Mouse (Mus musculus) gastrocnemius, adult 18-20 months (tissue): ENCODE measurements around the gene Slc25a42. TPM values are rescaled to one million over a fixed set of nuclear protein-coding genes. Genes with fewer than 3 reads are reported as not detected.

Experiments used
- total RNA-seq, 2 experiments: library from RNA; stranded (reverse); gene quantifications; 2 replicates each; pipeline ENCODE4 v1.2.3; 2021

Gene Slc25a42
- total RNA-seq, 2 experiments from 2014 or later: 26.7 to 31.1 TPM

Other genes starting within 250 kb of the Slc25a42 start
- 10 to 100 TPM; 28.6 to 38.8 TPM for gene Gatad2a, start 215.9 kb downstream of the Slc25a42 start, total RNA-seq
- gene Mau2, start 169.6 kb downstream of the Slc25a42 start, total RNA-seq: 10 to 100 TPM; 21.7 to 22.5 TPM
- 10 to 100 TPM; 16.1 to 19.5 TPM for gene Sugp1, start 169.5 kb downstream of the Slc25a42 start, total RNA-seq
- gene Tm6sf2, start 139.4 kb downstream of the Slc25a42 start, total RNA-seq: under 1 TPM; 0.62 to 0.64 TPM
- not detected for gene Hapln4, start 128.8 kb downstream of the Slc25a42 start, total RNA-seq
- not detected for gene Ncan, start 91.4 kb downstream of the Slc25a42 start, total RNA-seq
- gene Nr2c2ap, start 81.0 kb downstream of the Slc25a42 start, total RNA-seq: 1 to 10 TPM; 4.5 to 4.9 TPM
- gene Rfxank, start 73.2 kb downstream of the Slc25a42 start, total RNA-seq: 1 to 10 TPM; 7.4 to 9.1 TPM
- 10 to 100 TPM; 13.4 to 15.0 TPM for gene Borcs8, start 72.8 kb downstream of the Slc25a42 start, total RNA-seq
- under 1 TPM; 0.23 to 0.28 TPM for gene Mef2b, start 72.6 kb downstream of the Slc25a42 start, total RNA-seq
- gene Tmem161a, start 39.9 kb downstream of the Slc25a42 start, total RNA-seq: 10 to 100 TPM; 75.2 to 88.4 TPM
- 10 to 100 TPM; 37.4 to 49.4 TPM for gene Sugp2, start 21.9 kb upstream of the Slc25a42 start, total RNA-seq
- 1 to 10 TPM; 6.9 to 7.9 TPM for gene Armc6, start 22.2 kb upstream of the Slc25a42 start, total RNA-seq
- gene Homer3, start 70.5 kb upstream of the Slc25a42 start, total RNA-seq: 1 to 10 TPM; 2.9 to 3.8 TPM
- 10 to 100 TPM; 27.4 to 28.6 TPM for gene Ddx49, start 90.2 kb upstream of the Slc25a42 start, total RNA-seq
- 100 to 1,000 TPM; 133 to 135 TPM for gene Cope, start 90.2 kb upstream of the Slc25a42 start, total RNA-seq
- gene Cers1, start 103.5 kb upstream of the Slc25a42 start, total RNA-seq: 10 to 100 TPM; 13.4 to 15.9 TPM
- 1 to 10 TPM; 1.9 to 2.1 TPM for gene Gdf1, start 117.5 kb upstream of the Slc25a42 start, total RNA-seq
- gene Upf1, start 141.0 kb upstream of the Slc25a42 start, total RNA-seq: 10 to 100 TPM; 29.8 to 31.1 TPM
- gene Comp, start 161.3 kb upstream of the Slc25a42 start, total RNA-seq: 10 to 100 TPM in 1 of 2 experiments, 1 to 10 TPM in 1; 6.9 to 14.9 TPM
- 1 to 10 TPM; 7.7 to 8.4 TPM for gene Crtc1, start 227.3 kb upstream of the Slc25a42 start, total RNA-seq